Mouse (Mus musculus): Measurements from ENCODE around the gene Olfr1206. TPM values are rescaled to one million over a fixed set of nuclear protein-coding genes. Genes with fewer than 3 reads are reported as not detected.

Olfr1206 gene
- not detected in 2 replicates for total RNA-seq (2014; fragmentation: Nextera tagmentation)
- 0.16 TPM in 1 of 2 replicates, not detected in the other for total RNA-seq (2017)
- not detected in 2 replicates for polyA plus RNA-seq (2012)

GRCm38 (mm10) chr2:88862931-88863330, at the start of gene Olfr1206:
Gene Olfr1206 (plus strand): TSS chr2:88863231.
- H3K27me3 ChIP-seq (ENCODE audit: insufficient read depth, low read length), result no peaks in the 10 kb centered on the region
- ATAC-seq (ENCODE audit: extremely low read depth, insufficient number of reproducible peaks, low FRiP score, poor library complexity, severe bottlenecking) (no peak), DNase-seq (ENCODE audit: low spot score) (no peak)
- H3K9me3 ChIP-seq (replicated peaks), result peaks cover 9% of the 10 kb centered on the region
- TF ChIP-seq GATA2 (IDR thresholded peaks at IDR 0.05; ENCODE audit: borderline replicate concordance, low read depth, low read length) (no peak), GATA1 (IDR thresholded peaks at IDR 0.05; ENCODE audit: borderline replicate concordance, low read length) (no peak), TAL1 (conservative IDR thresholded peaks at IDR 0.05; ENCODE audit: low read depth, low read length) (no peak), POLR2AphosphoS5 (IDR thresholded peaks at IDR 0.05; ENCODE audit: insufficient replicate concordance, low read depth, low read length) (no peak), CTCF (IDR thresholded peaks at IDR 0.05; ENCODE audit: low read depth, low read length) (no peak)
- H3K4me1 ChIP-seq (ENCODE audit: insufficient read depth, low read depth, low read length), result no peaks in the 10 kb centered on the region
- H3K4me3 ChIP-seq (ENCODE audit: low read depth, low read length), result no peak within 1 kb of the TSS
- H3K36me3 ChIP-seq (replicated peaks), result no peaks in the 10 kb centered on the region

- DNase-seq (ENCODE audit: low spot score) (no peak), ATAC-seq (ENCODE audit: extremely low read depth, insufficient number of reproducible peaks, low FRiP score, poor library complexity, severe bottlenecking) (no peak)
- Histone ChIP-seq H3K36me3 (replicated peaks) (no peaks in the 10 kb centered on the region), H3K27me3 (ENCODE audit: insufficient read depth, low read length) (no peaks in the 10 kb centered on the region), H3K9me3 (replicated peaks) (no peaks in the 10 kb centered on the region), H3K4me1 (ENCODE audit: insufficient read depth, low read depth, low read length) (no peaks in the 10 kb centered on the region), H3K4me3 (ENCODE audit: low read depth, low read length) (no peak within 1 kb of the TSS)
- TF ChIP-seq GATA1 (IDR thresholded peaks at IDR 0.05; ENCODE audit: borderline replicate concordance, low read length), result no peak
- TF ChIP-seq TAL1 (conservative IDR thresholded peaks at IDR 0.05; ENCODE audit: low read depth, low read length), result no peak
- no peak for TF ChIP-seq CTCF (IDR thresholded peaks at IDR 0.05; ENCODE audit: low read depth, low read length)
- TF ChIP-seq POLR2AphosphoS5 (IDR thresholded peaks at IDR 0.05; ENCODE audit: insufficient replicate concordance, low read depth, low read length), result no peak
- no peak for TF ChIP-seq GATA2 (IDR thresholded peaks at IDR 0.05; ENCODE audit: borderline replicate concordance, low read depth, low read length)
Observed at GRCm38 (mm10) chr2:88814196-88814595, 48.8 kb upstream of the Olfr1206 start, which contains the start of gene Olfr1202. Gene Olfr1202 (plus strand): TSS chr2:88814496.

- Histone ChIP-seq H3K4me3 (ENCODE audit: low read depth, low read length) (no peak within 1 kb of the TSS), H3K4me1 (ENCODE audit: insufficient read depth, low read depth, low read length) (no peaks in the 10 kb centered on the region), H3K9me3 (replicated peaks) (0 out of 2 replicates have a peak, but pooled peaks cover 5% of the 10 kb centered on the region), H3K36me3 (replicated peaks) (no peaks in the 10 kb centered on the region), H3K27me3 (ENCODE audit: insufficient read depth, low read length) (no peaks in the 10 kb centered on the region)
- DNase-seq (ENCODE audit: low spot score) (no peak), ATAC-seq (ENCODE audit: extremely low read depth, insufficient number of reproducible peaks, low FRiP score, poor library complexity, severe bottlenecking) (no peak)
- TF ChIP-seq GATA2 (IDR thresholded peaks at IDR 0.05; ENCODE audit: borderline replicate concordance, low read depth, low read length), result no peak
- TF ChIP-seq POLR2AphosphoS5 (IDR thresholded peaks at IDR 0.05; ENCODE audit: insufficient replicate concordance, low read depth, low read length), result no peak
- no peak for TF ChIP-seq TAL1 (conservative IDR thresholded peaks at IDR 0.05; ENCODE audit: low read depth, low read length)
- no peak for TF ChIP-seq CTCF (IDR thresholded peaks at IDR 0.05; ENCODE audit: low read depth, low read length)
- no peak for TF ChIP-seq GATA1 (IDR thresholded peaks at IDR 0.05; ENCODE audit: borderline replicate concordance, low read length)
Observed at GRCm38 (mm10) chr2:88829437-88829836, 33.6 kb upstream of the Olfr1206 start, which contains the start of gene Olfr1205. Gene Olfr1205 (plus strand): TSS chr2:88829737.

GRCm38 (mm10) chr2:88838477-88838876, 24.6 kb upstream of the Olfr1206 start:
- Histone ChIP-seq H3K4me3 (ENCODE audit: low read depth, low read length) (no peak overlapping the region), H3K9me3 (replicated peaks) (no peaks in the 10 kb centered on the region), H3K27me3 (ENCODE audit: insufficient read depth, low read length) (no peaks in the 10 kb centered on the region), H3K4me1 (ENCODE audit: insufficient read depth, low read depth, low read length) (no peaks in the 10 kb centered on the region), H3K36me3 (replicated peaks) (no peaks in the 10 kb centered on the region)
- ATAC-seq (ENCODE audit: extremely low read depth, insufficient number of reproducible peaks, low FRiP score, poor library complexity, severe bottlenecking) (no peak), DNase-seq (ENCODE audit: low spot score) (no peak)
- TF ChIP-seq TAL1 (conservative IDR thresholded peaks at IDR 0.05; ENCODE audit: low read depth, low read length) (no peak), CTCF (IDR thresholded peaks at IDR 0.05; ENCODE audit: low read depth, low read length) (no peak), GATA2 (IDR thresholded peaks at IDR 0.05; ENCODE audit: borderline replicate concordance, low read depth, low read length) (no peak), GATA1 (IDR thresholded peaks at IDR 0.05; ENCODE audit: borderline replicate concordance, low read length) (no peak), POLR2AphosphoS5 (IDR thresholded peaks at IDR 0.05; ENCODE audit: insufficient replicate concordance, low read depth, low read length) (no peak)

GRCm38 (mm10) chr2:88848992-88849391, 14.0 kb upstream of the Olfr1206 start, which contains the start of gene Olfr1204:
Gene Olfr1204 (plus strand): TSS chr2:88849292.
- Histone ChIP-seq H3K27me3 (ENCODE audit: insufficient read depth, low read length) (no peaks in the 10 kb centered on the region), H3K4me1 (ENCODE audit: insufficient read depth, low read depth, low read length) (no peaks in the 10 kb centered on the region), H3K36me3 (replicated peaks) (no peaks in the 10 kb centered on the region), H3K9me3 (replicated peaks) (no peaks in the 10 kb centered on the region; the same call in 1 of the 2 replicates), H3K4me3 (ENCODE audit: low read depth, low read length) (no peak within 1 kb of the TSS)
- DNase-seq (ENCODE audit: low spot score) (no peak), ATAC-seq (ENCODE audit: extremely low read depth, insufficient number of reproducible peaks, low FRiP score, poor library complexity, severe bottlenecking) (no peak)
- TF ChIP-seq GATA2 (IDR thresholded peaks at IDR 0.05; ENCODE audit: borderline replicate concordance, low read depth, low read length), result no peak
- TF ChIP-seq TAL1 (conservative IDR thresholded peaks at IDR 0.05; ENCODE audit: low read depth, low read length), result no peak

DNA sequence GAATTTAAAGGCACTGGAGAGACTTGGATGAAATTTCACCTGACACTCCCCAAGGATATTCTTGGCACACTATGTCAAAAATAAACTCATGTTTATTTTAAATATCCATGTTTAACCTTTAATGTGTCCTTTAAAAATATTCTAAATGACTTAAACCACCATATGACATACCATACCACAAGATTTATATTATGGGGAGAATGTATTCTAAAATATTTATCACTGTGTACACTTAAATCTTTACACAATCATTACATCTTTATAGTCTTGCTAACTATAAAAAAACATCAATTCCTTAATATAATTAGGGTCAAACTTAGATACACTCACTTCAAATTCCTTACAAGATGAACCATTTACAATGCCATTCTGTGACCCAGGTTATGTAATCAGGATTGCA, 39.2 kb downstream of the Olfr1206 start, which contains the start of gene Olfr1208:
Gene Olfr1208, minus strand, starts transcription at position 101 of the 400 bp plus-strand sequence.
- TF ChIP-seq TAL1 (conservative IDR thresholded peaks at IDR 0.05; ENCODE audit: low read depth, low read length) (no peak), CTCF (IDR thresholded peaks at IDR 0.05; ENCODE audit: low read depth, low read length) (no peak), GATA1 (IDR thresholded peaks at IDR 0.05; ENCODE audit: borderline replicate concordance, low read length) (no peak), GATA2 (IDR thresholded peaks at IDR 0.05; ENCODE audit: borderline replicate concordance, low read depth, low read length) (no peak), POLR2AphosphoS5 (IDR thresholded peaks at IDR 0.05; ENCODE audit: insufficient replicate concordance, low read depth, low read length) (no peak)
- H3K9me3 ChIP-seq (replicated peaks), result 0 out of 2 replicates have a peak, but pooled peaks cover 5% of the 10 kb centered on the region

More for the DNA sequence above, 39.2 kb downstream of the Olfr1206 start, which contains the start of gene Olfr1208:
- no peaks in the 10 kb centered on the region for H3K27me3 ChIP-seq (ENCODE audit: insufficient read depth, low read length)
- DNase-seq (ENCODE audit: low spot score) (no peak), ATAC-seq (ENCODE audit: extremely low read depth, insufficient number of reproducible peaks, low FRiP score, poor library complexity, severe bottlenecking) (no peak)
- H3K36me3 ChIP-seq (replicated peaks), result no peaks in the 10 kb centered on the region
- H3K4me3 ChIP-seq (ENCODE audit: low read depth, low read length), result no peak within 1 kb of the TSS
- no peaks in the 10 kb centered on the region for H3K4me1 ChIP-seq (ENCODE audit: insufficient read depth, low read depth, low read length)
